Comparison of ENCODE assay signal across 30 mouse cellular contexts in genomic region chr13:41103841-41104525, GRCm38 (mm10). TPM values are rescaled to one million over a fixed set of nuclear protein-coding genes. Genes with fewer than 3 reads are reported as not detected.
DNase-seq lines count a peak whose midpoint lies in the region; ATAC-seq and TF ChIP-seq lines count a peak whose summit lies in the region.
"Had no signal": no experiment of that assay in that cellular context is flagged by ENCODE, and none has a peak within 500 bp of the region (broad histone marks: within the 10 kb centered on the region; RNA-seq: fewer than 3 reads in every experiment).

No protein-coding gene starts in this region.

- no peaks in the 10 kb centered on the region for H3K27me3 ChIP-seq in heart, embryonic 13.5 days (replicated peaks)
- no peaks in the 10 kb centered on the region for H3K27me3 ChIP-seq in liver, embryonic 14.5 days (ENCODE audit: control insufficient read depth, insufficient read depth, low read length)
- H3K27me3 ChIP-seq in hindbrain, embryonic 14.5 days (ENCODE audit: control insufficient read depth, insufficient read depth, low read length): no peaks in the 10 kb centered on the region
- H3K27me3 ChIP-seq: hindbrain, embryonic 12.5 days; kidney, embryonic 15.5 days; limb, embryonic 15.5 days; neural tube, embryonic 15.5 days had no signal

- intact Hi-C loops in left cerebral cortex, postnatal 14 days (cut with DNase I): no loop called here

- 0 out of 2 replicates have a peak overlapping the region, but pooled peaks have one; percentile 14 for H3K27ac ChIP-seq in heart, embryonic 13.5 days (replicated peaks)
- peak overlapping the region; percentile 43 for H3K27ac ChIP-seq in liver, embryonic 14.5 days
- no peak overlapping the region for H3K27ac ChIP-seq in hindbrain, embryonic 14.5 days
- H3K27ac ChIP-seq: forebrain, embryonic 10.5 days; hindbrain, embryonic 12.5 days; kidney, embryonic 15.5 days; left cerebral cortex, adult 2 months; limb, embryonic 15.5 days; macrophage; neural tube, embryonic 15.5 days had no signal

- no peaks in the 10 kb centered on the region for H3K36me3 ChIP-seq in heart, embryonic 13.5 days
- H3K36me3 ChIP-seq in liver, embryonic 14.5 days (replicated peaks; ENCODE audit: control insufficient read depth, insufficient read depth, low read depth): no peaks in the 10 kb centered on the region
- H3K36me3 ChIP-seq in hindbrain, embryonic 14.5 days (replicated peaks; ENCODE audit: control insufficient read depth, insufficient read depth): no peaks in the 10 kb centered on the region
- H3K36me3 ChIP-seq: forebrain, embryonic 10.5 days; hindbrain, embryonic 12.5 days; kidney, embryonic 15.5 days; limb, embryonic 15.5 days; neural tube, embryonic 15.5 days had no signal

- no peaks in the 10 kb centered on the region for H3K9me3 ChIP-seq in heart, embryonic 13.5 days
- H3K9me3 ChIP-seq in liver, embryonic 14.5 days (ENCODE audit: control insufficient read depth, low read length): no peaks in the 10 kb centered on the region
- H3K9me3 ChIP-seq in hindbrain, embryonic 14.5 days (ENCODE audit: control insufficient read depth, low read length): no peaks in the 10 kb centered on the region
- H3K9me3 ChIP-seq: forebrain, embryonic 10.5 days; hindbrain, embryonic 12.5 days; kidney, embryonic 15.5 days; limb, embryonic 15.5 days; neural tube, embryonic 15.5 days had no signal

- no peak for TF ChIP-seq POLR2A in lung, adult 2 months (IDR thresholded peaks at IDR 0.05; ENCODE audit: borderline replicate concordance, extremely low read depth, low read depth, low read length)

- no peak overlapping the region for H3K4me3 ChIP-seq in heart, embryonic 13.5 days
- H3K4me3 ChIP-seq in liver, embryonic 14.5 days (ENCODE audit: insufficient read depth in 1 of 2, low read depth in 2 of 2, low read length in 2 of 2): no peak overlapping the region
- H3K4me3 ChIP-seq in hindbrain, embryonic 14.5 days (replicated peaks; ENCODE audit: low read length): no peak overlapping the region
- no peak overlapping the region for H3K4me3 ChIP-seq in lung, adult 2 months (replicated peaks; ENCODE audit: extremely low read depth, low read depth, low read length)
- H3K4me3 ChIP-seq: forebrain, embryonic 10.5 days; hindbrain, embryonic 12.5 days; kidney, embryonic 15.5 days; left cerebral cortex, adult 2 months; limb, embryonic 15.5 days; neural tube, embryonic 15.5 days had no signal

- 65% methylated on average over 12 of the region's 12 CpGs for WGBS in heart, embryonic 13.5 days
- WGBS in liver, embryonic 14.5 days (ENCODE audit: insufficient replicate concordance): 55% methylated on average over 12 of the region's 12 CpGs
- 77% methylated on average over 12 of the region's 12 CpGs for WGBS in hindbrain, embryonic 14.5 days
- 69% methylated on average over 12 of the region's 12 CpGs for WGBS in lung, adult 2 months

- no peak overlapping the region for H3K9ac ChIP-seq in heart, embryonic 13.5 days
- no peak overlapping the region for H3K9ac ChIP-seq in liver, embryonic 14.5 days (replicated peaks)
- H3K9ac ChIP-seq in hindbrain, embryonic 14.5 days: no peak overlapping the region
- H3K9ac ChIP-seq: hindbrain, embryonic 12.5 days; kidney, embryonic 15.5 days; limb, embryonic 15.5 days; neural tube, embryonic 15.5 days had no signal

- no peak for DNase-seq in heart, adult 8-10 months (ENCODE audit: low spot score)
- peak in 2 of 3 experiments; percentile 26 to 34 for DNase-seq in liver, embryonic 14.5 days (ENCODE audit: low read depth in 3 of 3, low spot score in 3 of 3)
- DNase-seq in left cerebral cortex, postnatal 14 days (ENCODE audit: low spot score in 2 of 2): no peak
- no peak for DNase-seq in hindbrain, embryonic 14.5 days (ENCODE audit: low spot score)
- no peak for DNase-seq in lung, adult 2 months
- DNase-seq: adrenal gland, adult 8-10 months; cerebellum, adult 9-11 months; gastrocnemius, postnatal 14 days; heart, adult 18-20 months; heart, postnatal 14 days; kidney, adult 11 months; kidney, postnatal 36 days; left cerebral cortex, postnatal 4 days; right cerebral cortex, adult 18-20 months; right cerebral cortex, postnatal 4 days; thymus, postnatal 25 days had no signal

- no peak overlapping the region; the same call in 1 of the 2 replicates for H3K4me2 ChIP-seq in heart, embryonic 13.5 days
- H3K4me2 ChIP-seq in liver, embryonic 14.5 days (ENCODE audit: low read depth): peak overlapping the region; percentile 24; the same call in 1 of the 2 replicates
- no peak overlapping the region for H3K4me2 ChIP-seq in hindbrain, embryonic 14.5 days (replicated peaks)
- H3K4me2 ChIP-seq: hindbrain, embryonic 12.5 days; kidney, embryonic 15.5 days; limb, embryonic 15.5 days; midbrain, embryonic 11.5 days; neural tube, embryonic 15.5 days had no signal

- no peak for TF ChIP-seq EP300 in liver, embryonic 14.5 days (IDR thresholded peaks at IDR 0.05; ENCODE audit: low read depth)

- no peak for TF ChIP-seq CTCF in liver, embryonic 14.5 days (IDR thresholded peaks at IDR 0.05; ENCODE audit: low read depth)
- TF ChIP-seq CTCF in lung, adult 2 months (IDR thresholded peaks at IDR 0.05; ENCODE audit: insufficient read depth, low read length): no peak

- H3K4me1 ChIP-seq in heart, embryonic 13.5 days: no peaks in the 10 kb centered on the region
- H3K4me1 ChIP-seq in liver, embryonic 14.5 days (replicated peaks; ENCODE audit: control insufficient read depth in 2 of 2, insufficient read depth in 2 of 2, low read length in 1 of 2): peaks cover 3 to 13% of the 10 kb centered on the region in 2 experiments; a peak in 3 of 4 replicates
- H3K4me1 ChIP-seq in hindbrain, embryonic 14.5 days (replicated peaks; ENCODE audit: control insufficient read depth, insufficient read depth, low read length): no peaks in the 10 kb centered on the region
- no peaks in the 10 kb centered on the region for H3K4me1 ChIP-seq in lung, adult 2 months (ENCODE audit: control insufficient read depth, insufficient read depth, low read length)
- H3K4me1 ChIP-seq: forebrain, embryonic 10.5 days; hindbrain, embryonic 12.5 days; kidney, embryonic 15.5 days; limb, embryonic 15.5 days; neural tube, embryonic 15.5 days had no signal

- ATAC-seq in heart, embryonic 13.5 days (ENCODE audit: extremely low read depth, insufficient number of reproducible peaks, low FRiP score, low TSS enrichment): peak; percentile 61
- ATAC-seq in erythroblast, adult 5-6 weeks (replicated peaks; ENCODE audit: low FRiP score, poor library complexity, severe bottlenecking): peak; percentile 49; the same call in 1 of the 2 replicates
- ATAC-seq in liver, embryonic 14.5 days (ENCODE audit: insufficient read depth): peak; percentile 89
- no peak for ATAC-seq in hindbrain, embryonic 14.5 days (ENCODE audit: low FRiP score)
- ATAC-seq: forebrain, embryonic 16.5 days; lung, postnatal 0 days had no signal

RNA-seq across cellular contexts. Expression of gene Gcm2, which starts 6.9 kb away (rescaled TPM):
- polyA plus RNA-seq in heart, embryonic 13.5 days (2015; fragmentation: Nextera tagmentation; extraction: Ambion mirVana): not detected in 2 replicates
- not detected for total RNA-seq in heart, adult 8-10 months (2022)
- total RNA-seq in erythroblast, adult 5-6 weeks (2015; ENCODE audit: low replicate concordance): not detected in 2 replicates
- total RNA-seq in erythroblast, adult 5-6 weeks (2017; ENCODE audit: low replicate concordance): not detected in 2 replicates
- not detected in 2 replicates for polyA plus RNA-seq in liver, embryonic 14.5 days (2012; rRNA removed)
- not detected in 2 replicates for polyA plus RNA-seq in liver, embryonic 14.5 days (2014; fragmentation: Nextera tagmentation; extraction: Ambion mirVana)
- not detected for total RNA-seq in left cerebral cortex, postnatal 14 days (2021)
- polyA plus RNA-seq in hindbrain, embryonic 14.5 days (2014; fragmentation: Nextera tagmentation; extraction: Ambion mirVana): not detected in 2 replicates
- polyA plus RNA-seq in lung, adult 2 months (2012; rRNA removed): 0.05 TPM in 1 of 2 replicates, not detected in the other
- total RNA-seq: adrenal gland, adult 8-10 months; common myeloid progenitor, adult 5-6 weeks; gastrocnemius, postnatal 14 days; heart, adult 18-20 months; heart, postnatal 14 days; left cerebral cortex, adult 2 months; left cerebral cortex, postnatal 4 days; midbrain, postnatal 0 days had no signal
- polyA plus RNA-seq: forebrain, embryonic 10.5 days; forebrain, embryonic 16.5 days; hindbrain, embryonic 12.5 days; kidney, embryonic 15.5 days; limb, embryonic 15.5 days; lung, postnatal 0 days; macrophage; midbrain, embryonic 11.5 days; midbrain, postnatal 0 days; neural tube, embryonic 15.5 days had no signal

RNA-seq across cellular contexts. Expression of gene Sycp2l, which starts 10.1 kb away (rescaled TPM):
- polyA plus RNA-seq in heart, embryonic 13.5 days (2015; fragmentation: Nextera tagmentation; extraction: Ambion mirVana): 0.17 TPM in 1 of 2 replicates, not detected in the other
- total RNA-seq in heart, adult 8-10 months (2022): not detected
- total RNA-seq in erythroblast, adult 5-6 weeks (2015; ENCODE audit: low replicate concordance): not detected in 2 replicates
- not detected in 2 replicates for total RNA-seq in erythroblast, adult 5-6 weeks (2017; ENCODE audit: low replicate concordance)
- not detected in 2 replicates for polyA plus RNA-seq in liver, embryonic 14.5 days (2012; rRNA removed)
- polyA plus RNA-seq in liver, embryonic 14.5 days (2014; fragmentation: Nextera tagmentation; extraction: Ambion mirVana): not detected in 2 replicates
- total RNA-seq in left cerebral cortex, postnatal 14 days (2021): not detected
- polyA plus RNA-seq in hindbrain, embryonic 14.5 days (2014; fragmentation: Nextera tagmentation; extraction: Ambion mirVana): not detected in 2 replicates
- not detected in 2 replicates for polyA plus RNA-seq in lung, adult 2 months (2012; rRNA removed)
- total RNA-seq: adrenal gland, adult 8-10 months; common myeloid progenitor, adult 5-6 weeks; gastrocnemius, postnatal 14 days; heart, adult 18-20 months; heart, postnatal 14 days; left cerebral cortex, adult 2 months had no signal
- polyA plus RNA-seq: forebrain, embryonic 10.5 days; forebrain, embryonic 16.5 days; hindbrain, embryonic 12.5 days; kidney, embryonic 15.5 days; limb, embryonic 15.5 days; lung, postnatal 0 days; macrophage; midbrain, embryonic 11.5 days; midbrain, postnatal 0 days; neural tube, embryonic 15.5 days had no signal

RNA-seq across cellular contexts. Expression of gene Mak, which starts 24.5 kb away (rescaled TPM):
- polyA plus RNA-seq in heart, embryonic 13.5 days (2015; fragmentation: Nextera tagmentation; extraction: Ambion mirVana): 0.10 and 0.27 TPM in 2 replicates
- not detected for total RNA-seq in heart, adult 8-10 months (2022)
- total RNA-seq in erythroblast, adult 5-6 weeks (2015; ENCODE audit: low replicate concordance): not detected in 2 replicates
- under 0.01 TPM in 1 of 2 replicates, not detected in the other for total RNA-seq in erythroblast, adult 5-6 weeks (2017; ENCODE audit: low replicate concordance)
- 0.03 and 0.09 TPM in 2 replicates for polyA plus RNA-seq in liver, embryonic 14.5 days (2012; rRNA removed)
- polyA plus RNA-seq in liver, embryonic 14.5 days (2014; fragmentation: Nextera tagmentation; extraction: Ambion mirVana): 0.11 and 0.27 TPM in 2 replicates
- 1 to 10 TPM; 1.4 to 2.0 TPM for total RNA-seq in left cerebral cortex, postnatal 14 days (2021)
- polyA plus RNA-seq in hindbrain, embryonic 14.5 days (2014; fragmentation: Nextera tagmentation; extraction: Ambion mirVana): 2.6 and 2.7 TPM in 2 replicates
- polyA plus RNA-seq in lung, adult 2 months (2012; rRNA removed): 2.8 and 4.1 TPM in 2 replicates
- total RNA-seq: common myeloid progenitor, adult 5-6 weeks; gastrocnemius, postnatal 14 days had no signal

Comparison
In these comparisons a context has a peak if more than half of its experiments do, and no peak if none do; other contexts are left out.
1. DNase-seq: peak in liver, embryonic 14.5 days (2 of 3); none in heart, adult 8-10 months (single experiment), left cerebral cortex, postnatal 14 days (0 of 2), hindbrain, embryonic 14.5 days (single experiment) and lung, adult 2 months (single experiment).